Mouse (Mus musculus) telencephalon, adult 2 months (tissue): ENCODE results near the gene Dus3l.

Experiments
- DNase-seq: peaks from one replicate; pipeline ENCODE4 v3.0.0-alpha.2; 2011; ENCODE audit warnings: low read depth, low spot score

Gene Dus3l

GRCm38 (mm10) chr17:56792588-56792987, 28.0 kb downstream of the Dus3l start:
- no peak for DNase-seq

- DNase-seq: no peak
Observed at GRCm38 (mm10) chr17:56793614-56794319, 29.2 kb downstream of the Dus3l start.

GRCm38 (mm10) chr17:56799276-56799675, 34.7 kb downstream of the Dus3l start:
- DNase-seq: no peak

- DNase-seq: no peak
Observed at GRCm38 (mm10) chr17:56802065-56802464, 37.5 kb downstream of the Dus3l start.

GRCm38 (mm10) chr17:56804952-56805351, 40.4 kb downstream of the Dus3l start:
- DNase-seq: no peak

- DNase-seq: no peak
Observed at GRCm38 (mm10) chr17:56805784-56806183, 41.2 kb downstream of the Dus3l start.

GRCm38 (mm10) chr17:56808518-56808917, 44.0 kb downstream of the Dus3l start:
- no peak for DNase-seq

GRCm38 (mm10) chr17:56810245-56810644, 45.7 kb downstream of the Dus3l start:
- DNase-seq: no peak

GRCm38 (mm10) chr17:56814316-56815056, 49.9 kb downstream of the Dus3l start:
- DNase-seq: peak; percentile 69

- DNase-seq: no peak
Observed at GRCm38 (mm10) chr17:56815057-56815345, 50.4 kb downstream of the Dus3l start.

- DNase-seq: no peak
Observed at GRCm38 (mm10) chr17:56818067-56818636, 53.6 kb downstream of the Dus3l start.

GRCm38 (mm10) chr17:56819032-56819545, 54.5 kb downstream of the Dus3l start:
- DNase-seq: no peak
